Mouse (Mus musculus) adrenal gland, adult 8-10 months (tissue): ENCODE measurements at regions not wholly inside any gene's neighbourhood (a gene's known extent, or its start where the extent isn't known, plus 50 kb on each side); places are given as distances from the start of the nearest gene placed in this dataset.
"Not testable (repeated sequence)": the region's sequence is repeated elsewhere in the genome, so short reads cannot be mapped to it uniquely, and the experiment has no call there.

ENCODE experiments used
- DNase-seq: peaks from one replicate; pipeline ENCODE4 v3.0.0; 2022

GRCm38 (mm10) chr10:84201785-84202184 lies 238.6 kb downstream of the Nuak1 start:
- no peak for DNase-seq

- no peak for DNase-seq
Observed at GRCm38 (mm10) chr10:84212096-84212785, 228.2 kb downstream of the Nuak1 start.

- DNase-seq: no peak
Observed at GRCm38 (mm10) chr10:84214812-84215211, 225.6 kb downstream of the Nuak1 start.

- DNase-seq: no peak
Observed at GRCm38 (mm10) chr10:84229224-84229921, 211.0 kb downstream of the Nuak1 start.

GRCm38 (mm10) chr10:84230011-84230781 lies 210.2 kb downstream of the Nuak1 start:
- DNase-seq: peak; percentile 58

- no peak for DNase-seq
Observed at GRCm38 (mm10) chr10:84235006-84235405, 205.4 kb downstream of the Nuak1 start.

GRCm38 (mm10) chr10:84236236-84236635 lies 204.2 kb downstream of the Nuak1 start:
- DNase-seq: no peak

GRCm38 (mm10) chr10:84238279-84238963 lies 202.0 kb downstream of the Nuak1 start:
- DNase-seq: no peak

GRCm38 (mm10) chr10:84243283-84243682 lies 197.1 kb downstream of the Nuak1 start:
- DNase-seq: no peak

- DNase-seq: no peak
Observed at GRCm38 (mm10) chr10:84249346-84249745, 191.1 kb downstream of the Nuak1 start.

GRCm38 (mm10) chr10:84260931-84261650 lies 179.3 kb downstream of the Nuak1 start:
- no peak for DNase-seq

- DNase-seq: no peak
Observed at GRCm38 (mm10) chr10:84262943-84263342, 177.5 kb downstream of the Nuak1 start.

GRCm38 (mm10) chr10:84285832-84286506 lies 154.4 kb downstream of the Nuak1 start:
- DNase-seq: no peak

- DNase-seq: no peak
Observed at GRCm38 (mm10) chr10:84294422-84294821, 146.0 kb downstream of the Nuak1 start.

GRCm38 (mm10) chr10:84296168-84296567 lies 144.2 kb downstream of the Nuak1 start:
- DNase-seq: no peak

GRCm38 (mm10) chr10:84301561-84301960 lies 138.8 kb downstream of the Nuak1 start:
- no peak for DNase-seq

- DNase-seq: no peak
Observed at GRCm38 (mm10) chr10:84302821-84303520, 137.4 kb downstream of the Nuak1 start.

GRCm38 (mm10) chr10:84308746-84309145 lies 131.7 kb downstream of the Nuak1 start:
- not testable (repeated sequence) for DNase-seq

GRCm38 (mm10) chr10:84310653-84311052 lies 129.7 kb downstream of the Nuak1 start:
- no peak for DNase-seq

- DNase-seq: no peak
Observed at GRCm38 (mm10) chr10:84312656-84313055, 127.7 kb downstream of the Nuak1 start.

GRCm38 (mm10) chr10:84316857-84317256 lies 123.5 kb downstream of the Nuak1 start:
- no peak for DNase-seq
